Mouse (Mus musculus): ENCODE measurements around the gene Ankrd50. TPM values are rescaled to one million over a fixed set of nuclear protein-coding genes. Genes with fewer than 3 reads are reported as not detected.

Gene Ankrd50
- total and polyA plus RNA-seq, 3 experiments, result 26.0 to 36.8 (median 34.0) TPM

- no peak overlapping the region for H3K4me3 ChIP-seq
- no peak overlapping the region for H3K27ac ChIP-seq
- peaks cover 23% of the 10 kb centered on the region for H3K4me1 ChIP-seq (ENCODE audit: control insufficient read depth, insufficient read depth, low read length)
- TF ChIP-seq EP300 (IDR thresholded peaks at IDR 0.05; ENCODE audit: insufficient read depth, low read depth, low read length) (no peak), POLR2A (IDR thresholded peaks at IDR 0.05; ENCODE audit: insufficient read depth, low read depth, low read length) (no peak), CTCF (IDR thresholded peaks at IDR 0.05) (no peak)
- no peak overlapping the region for H3K9ac ChIP-seq (ENCODE audit: low read depth, low read length)
- no peaks in the 10 kb centered on the region for H3K27me3 ChIP-seq (ENCODE audit: control insufficient read depth, insufficient read depth, low read length)
- WGBS, result 61% methylated on average over 6 of the region's 6 CpGs
- intact Hi-C loops (cut with DNase I), result no loop called here
- peaks cover 4% of the 10 kb centered on the region for H3K79me2 ChIP-seq (replicated peaks; ENCODE audit: control insufficient read depth, insufficient read depth, low read length)
- DNase-seq, result no peak
- peaks cover 55% of the 10 kb centered on the region for H3K36me3 ChIP-seq (ENCODE audit: control insufficient read depth, insufficient read depth, low read length)
Observed at GRCm38 (mm10) chr3:38475587-38475986, 9.1 kb downstream of the Ankrd50 start.

GRCm38 (mm10) chr3:38473138-38473537, 11.5 kb downstream of the Ankrd50 start:
- peaks cover 5% of the 10 kb centered on the region for H3K79me2 ChIP-seq (replicated peaks; ENCODE audit: control insufficient read depth, insufficient read depth, low read length)
- DNase-seq, result no peak
- no peaks in the 10 kb centered on the region for H3K27me3 ChIP-seq (ENCODE audit: control insufficient read depth, insufficient read depth, low read length)
- intact Hi-C loops (cut with DNase I), result no loop called here
- no peak overlapping the region for H3K4me3 ChIP-seq
- H3K27ac ChIP-seq, result no peak overlapping the region
- H3K4me1 ChIP-seq (ENCODE audit: control insufficient read depth, insufficient read depth, low read length), result peaks cover 23% of the 10 kb centered on the region
- WGBS, result 78% methylated on average over 4 of the region's 4 CpGs
- H3K36me3 ChIP-seq (ENCODE audit: control insufficient read depth, insufficient read depth, low read length), result peaks cover 40% of the 10 kb centered on the region
- no peak overlapping the region for H3K9ac ChIP-seq (ENCODE audit: low read depth, low read length)
- no peak for TF ChIP-seq CTCF (IDR thresholded peaks at IDR 0.05)

GRCm38 (mm10) chr3:38471516-38471915, 13.1 kb downstream of the Ankrd50 start:
- no peaks in the 10 kb centered on the region for H3K27me3 ChIP-seq (ENCODE audit: control insufficient read depth, insufficient read depth, low read length)
- H3K36me3 ChIP-seq (ENCODE audit: control insufficient read depth, insufficient read depth, low read length), result peaks cover 31% of the 10 kb centered on the region
- peak in 1 of 2 experiments; percentile 25 for DNase-seq
- H3K4me1 ChIP-seq (ENCODE audit: control insufficient read depth, insufficient read depth, low read length), result peaks cover 20% of the 10 kb centered on the region
- no peak overlapping the region for H3K27ac ChIP-seq
- intact Hi-C loops (cut with DNase I), result no loop called here
- TF ChIP-seq EP300 (IDR thresholded peaks at IDR 0.05; ENCODE audit: insufficient read depth, low read depth, low read length) (no peak), CTCF (IDR thresholded peaks at IDR 0.05) (no peak)
- H3K9ac ChIP-seq (ENCODE audit: low read depth, low read length), result no peak overlapping the region
- peaks cover 4% of the 10 kb centered on the region for H3K79me2 ChIP-seq (replicated peaks; ENCODE audit: control insufficient read depth, insufficient read depth, low read length)
- H3K4me3 ChIP-seq, result no peak overlapping the region

- H3K79me2 ChIP-seq (replicated peaks; ENCODE audit: control insufficient read depth, insufficient read depth, low read length), result peaks cover 5% of the 10 kb centered on the region
- TF ChIP-seq EP300 (IDR thresholded peaks at IDR 0.05; ENCODE audit: insufficient read depth, low read depth, low read length) (no peak), CTCF (IDR thresholded peaks at IDR 0.05) (no peak), POLR2A (IDR thresholded peaks at IDR 0.05; ENCODE audit: insufficient read depth, low read depth, low read length) (no peak)
- 71% methylated on average over 8 of the region's 8 CpGs for WGBS
Observed at GRCm38 (mm10) chr3:38468131-38468530, 16.5 kb downstream of the Ankrd50 start.

GRCm38 (mm10) chr3:38466880-38467405, 17.7 kb downstream of the Ankrd50 start:
- no peak for DNase-seq
- Histone ChIP-seq H3K4me3 (no peak overlapping the region), H3K27ac (no peak overlapping the region), H3K9ac (ENCODE audit: low read depth, low read length) (no peak overlapping the region), H3K79me2 (replicated peaks; ENCODE audit: control insufficient read depth, insufficient read depth, low read length) (peaks cover 5% of the 10 kb centered on the region), H3K27me3 (ENCODE audit: control insufficient read depth, insufficient read depth, low read length) (no peaks in the 10 kb centered on the region), H3K36me3 (ENCODE audit: control insufficient read depth, insufficient read depth, low read length) (peaks cover 20% of the 10 kb centered on the region), H3K4me1 (ENCODE audit: control insufficient read depth, insufficient read depth, low read length) (peaks cover 7% of the 10 kb centered on the region)
- intact Hi-C loops (cut with DNase I), result no loop called here
- WGBS, result 80% methylated on average over 8 of the region's 8 CpGs
- TF ChIP-seq POLR2A (IDR thresholded peaks at IDR 0.05; ENCODE audit: insufficient read depth, low read depth, low read length), result no peak
- TF ChIP-seq EP300 (IDR thresholded peaks at IDR 0.05; ENCODE audit: insufficient read depth, low read depth, low read length), result no peak
- no peak for TF ChIP-seq CTCF (IDR thresholded peaks at IDR 0.05)

More at GRCm38 (mm10) chr3:38468131-38468530, 16.5 kb downstream of the Ankrd50 start:
- Histone ChIP-seq H3K27me3 (ENCODE audit: control insufficient read depth, insufficient read depth, low read length) (no peaks in the 10 kb centered on the region), H3K27ac (no peak overlapping the region), H3K9ac (ENCODE audit: low read depth, low read length) (no peak overlapping the region), H3K4me3 (no peak overlapping the region), H3K4me1 (ENCODE audit: control insufficient read depth, insufficient read depth, low read length) (peaks cover 8% of the 10 kb centered on the region), H3K36me3 (ENCODE audit: control insufficient read depth, insufficient read depth, low read length) (peaks cover 20% of the 10 kb centered on the region)
- DNase-seq, result no peak
- intact Hi-C loops (cut with DNase I), result no loop called here

DNA sequence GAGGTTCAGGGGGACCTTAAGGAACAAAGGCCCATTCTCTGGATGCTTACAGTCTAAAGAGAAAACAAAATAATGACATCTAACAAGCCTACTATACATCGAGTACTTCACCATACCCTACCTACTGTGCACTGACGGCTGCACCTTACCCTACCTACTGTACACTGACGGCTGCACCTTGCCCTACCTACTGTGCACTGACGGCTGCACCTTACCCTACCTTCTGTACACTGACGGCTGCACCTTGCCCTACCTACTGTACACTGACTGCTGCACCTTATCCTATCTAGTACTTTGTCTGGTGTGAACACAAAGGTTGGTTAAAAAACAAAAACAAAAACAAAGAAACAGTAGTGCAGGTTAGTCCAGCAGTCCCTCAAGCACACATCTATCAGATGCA, 18.5 kb downstream of the Ankrd50 start:
- no peak overlapping the region for H3K27ac ChIP-seq

More for the DNA sequence above, 18.5 kb downstream of the Ankrd50 start:
- peaks cover 3% of the 10 kb centered on the region for H3K4me1 ChIP-seq (ENCODE audit: control insufficient read depth, insufficient read depth, low read length)
- H3K79me2 ChIP-seq (replicated peaks; ENCODE audit: control insufficient read depth, insufficient read depth, low read length), result peaks cover 5% of the 10 kb centered on the region
- H3K36me3 ChIP-seq (ENCODE audit: control insufficient read depth, insufficient read depth, low read length), result peaks cover 14% of the 10 kb centered on the region
- no peaks in the 10 kb centered on the region for H3K27me3 ChIP-seq (ENCODE audit: control insufficient read depth, insufficient read depth, low read length)
- no peak for TF ChIP-seq EP300 (IDR thresholded peaks at IDR 0.05; ENCODE audit: insufficient read depth, low read depth, low read length)
- TF ChIP-seq CTCF (IDR thresholded peaks at IDR 0.05), result no peak
- TF ChIP-seq POLR2A (IDR thresholded peaks at IDR 0.05; ENCODE audit: insufficient read depth, low read depth, low read length), result no peak
- no peak for DNase-seq
- 94% methylated on average over 5 of the region's 5 CpGs for WGBS
- intact Hi-C loops (cut with DNase I), result no loop called here
- H3K4me3 ChIP-seq, result no peak overlapping the region
- no peak overlapping the region for H3K9ac ChIP-seq (ENCODE audit: low read depth, low read length)
